Mouse (Mus musculus): ENCODE measurements around the gene Ginm1. TPM values are rescaled to one million over a fixed set of nuclear protein-coding genes. Genes with fewer than 3 reads are reported as not detected.

Ginm1 gene
- total RNA-seq, 2 experiments from 2014 or later = 56.9 to 65.3 TPM

Small RNA genes within 50 kb of the gene (microRNA-seq; reads per million reads assigned to microRNA genes)
- gene Mir5104 = 1.0 to 1.6 reads per million in 2 experiments

Other genes starting within 250 kb of the Ginm1 start
- 1 to 10 TPM; 1.4 to 1.5 TPM for gene Lrp11, start 203.0 kb downstream of the Ginm1 start, total RNA-seq (2021)
- 10 to 100 TPM; 14.8 to 15.5 TPM for gene Nup43, start 125.3 kb downstream of the Ginm1 start, total RNA-seq (2021)
- 100 to 1,000 TPM; 106 to 110 TPM for gene Pcmt1, start 111.7 kb downstream of the Ginm1 start, total RNA-seq (2021)
- gene Lats1, start 111.6 kb downstream of the Ginm1 start, total RNA-seq (2021) = 10 to 100 TPM; 22.1 to 24.2 TPM
- gene Katna1, start 66.8 kb downstream of the Ginm1 start, total RNA-seq (2021) = 10 to 100 TPM; 16.3 to 17.1 TPM
- gene Ppil4, start 67 bp upstream of the Ginm1 start, total RNA-seq (2021) = 10 to 100 TPM; 19.0 to 20.8 TPM
- gene Zc3h12d, start 39.6 kb upstream of the Ginm1 start, total RNA-seq (2021) = under 1 TPM; 0.20 to 0.26 TPM
- gene Tab2, start 163.4 kb upstream of the Ginm1 start, total RNA-seq (2021) = 10 to 100 TPM; 75.5 to 76.6 TPM

All from heart, postnatal 4 days (tissue).